Mouse (Mus musculus) kidney, embryonic 14.5 days (tissue): ENCODE measurements around the gene Mcoln2. TPM values are rescaled to one million over a fixed set of nuclear protein-coding genes. Genes with fewer than 3 reads are reported as not detected.

Source experiments
- ATAC-seq: fragments of 200-750 bp; cut with Nextera tagmentation; 2 replicates; pipeline ENCODE4 v1.8.0; 2017; ENCODE audit warnings: moderate number of reproducible peaks, mild to moderate bottlenecking, moderate TSS enrichment, moderate library complexity; ENCODE audit not compliant: low FRiP score, low TSS enrichment
- H3K27ac ChIP-seq: fragments of 300-500 bp; sonication (generic); 2 replicates; pipeline ENCODE4 v1.5.1; 2014; ENCODE audit warnings: low read depth, mild to moderate bottlenecking, low read length, moderate library complexity, mixed read lengths
- H3K27me3 ChIP-seq: fragments of 300-500 bp; sonication (generic); 2 replicates; pipeline ENCODE4 v1.6.1; 2014; ENCODE audit warnings: mild to moderate bottlenecking, low read length; ENCODE audit not compliant: control insufficient read depth, insufficient read depth
- H3K36me3 ChIP-seq: fragments of 300-500 bp; sonication (generic); 2 replicates; pipeline ENCODE4 v1.6.1; 2014; ENCODE audit warnings: low read length, mixed read lengths; ENCODE audit not compliant: control insufficient read depth, insufficient read depth
- H3K4me1 ChIP-seq: fragments of 300-500 bp; sonication (generic); 2 replicates; pipeline ENCODE4 v1.6.1; 2014; ENCODE audit warnings: low read length, mixed read lengths; ENCODE audit not compliant: control insufficient read depth, insufficient read depth
- H3K4me2 ChIP-seq: fragments of 300-500 bp; sonication (generic); replicated peaks from 2 replicates; pipeline ENCODE4 v1.6.1; 2014; ENCODE audit warnings: low read depth, mild to moderate bottlenecking, low read length
- H3K4me3 ChIP-seq: fragments of 300-500 bp; sonication (generic); 2 replicates; pipeline ENCODE4 v1.5.1; 2014; ENCODE audit warnings: mild to moderate bottlenecking, low read length
- H3K9ac ChIP-seq: fragments of 300-500 bp; sonication (generic); 2 replicates; pipeline ENCODE4 v1.6.1; 2014; ENCODE audit warnings: low read depth, mild to moderate bottlenecking, low read length, moderate library complexity
- H3K9me3 ChIP-seq: fragments of 300-500 bp; sonication (generic); 2 replicates; pipeline ENCODE4 v1.6.1; 2016; ENCODE audit warnings: low read length; ENCODE audit not compliant: control insufficient read depth
- WGBS: fragments of 180-500 bp; shearing (Covaris S2); extraction: QIAGEN DNeasy Blood & Tissue Kit; methylation state at CpG from one replicate; pipeline ENCODE4 v1.1.7; 2014; 5-methylcytosine and 5-hydroxymethylcytosine counted together
- polyA plus RNA-seq: library from polyadenylated mRNA; unstranded; fragments of >200 nt; fragmentation: Nextera tagmentation; extraction: Ambion mirVana; gene quantifications from 2 replicates; pipeline ENCODE4 v1.2.1, GENCODE M21; 2014

The Mcoln2 gene
- polyA plus RNA-seq, 1 experiment from 2014 or later = 1.1 TPM

DNA sequence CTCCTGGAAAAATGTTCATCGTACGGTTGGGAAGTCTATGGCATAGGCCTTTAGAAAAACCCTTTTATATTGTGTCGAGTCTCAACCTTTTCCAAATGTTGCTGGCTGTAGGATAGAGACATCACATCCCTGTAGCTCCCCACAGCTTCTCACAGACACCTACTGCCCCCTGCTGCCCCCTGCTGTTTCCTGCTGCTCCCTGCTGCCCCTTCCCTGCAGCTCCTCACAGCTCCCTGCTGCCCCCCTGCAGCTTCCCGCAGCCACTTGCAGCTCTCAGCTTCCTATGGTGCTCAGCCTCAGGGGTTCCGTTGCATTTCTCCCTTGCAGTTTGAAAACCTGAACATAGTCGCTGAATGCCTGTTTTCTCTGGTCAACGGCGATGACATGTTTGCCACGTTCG, 40.3 kb downstream of the Mcoln2 start:
- 76% methylated on average over 10 of the region's 10 CpGs for WGBS
- H3K9ac ChIP-seq = no peak overlapping the region
- no peaks in the 10 kb centered on the region for H3K36me3 ChIP-seq
- no peaks in the 10 kb centered on the region for H3K27me3 ChIP-seq
- H3K4me2 ChIP-seq = no peak overlapping the region
- no peak overlapping the region for H3K4me3 ChIP-seq
- ATAC-seq = no peak
- no peaks in the 10 kb centered on the region for H3K9me3 ChIP-seq
- H3K27ac ChIP-seq = no peak overlapping the region
- no peaks in the 10 kb centered on the region for H3K4me1 ChIP-seq

GRCm38 (mm10) chr3:146192507-146192906, 42.9 kb downstream of the Mcoln2 start:
- Histone ChIP-seq H3K4me1 (no peaks in the 10 kb centered on the region), H3K9ac (no peak overlapping the region), H3K4me3 (no peak overlapping the region), H3K9me3 (no peaks in the 10 kb centered on the region), H3K27ac (no peak overlapping the region), H3K36me3 (no peaks in the 10 kb centered on the region), H3K27me3 (no peaks in the 10 kb centered on the region), H3K4me2 (no peak overlapping the region)
- no peak for ATAC-seq
- WGBS = 84% methylated on average over 1 of the region's 1 CpGs

GRCm38 (mm10) chr3:146195153-146195552, 45.5 kb downstream of the Mcoln2 start:
- H3K9ac ChIP-seq = no peak overlapping the region
- WGBS = 79% methylated on average over 5 of the region's 5 CpGs
- 0 out of 2 replicates have a peak, but pooled peaks cover 4% of the 10 kb centered on the region for H3K4me1 ChIP-seq
- H3K36me3 ChIP-seq = no peaks in the 10 kb centered on the region
- no peaks in the 10 kb centered on the region for H3K27me3 ChIP-seq
- no peak for ATAC-seq
- H3K27ac ChIP-seq = no peak overlapping the region
- H3K9me3 ChIP-seq = no peaks in the 10 kb centered on the region
- no peak overlapping the region for H3K4me3 ChIP-seq
- H3K4me2 ChIP-seq = no peak overlapping the region

DNA sequence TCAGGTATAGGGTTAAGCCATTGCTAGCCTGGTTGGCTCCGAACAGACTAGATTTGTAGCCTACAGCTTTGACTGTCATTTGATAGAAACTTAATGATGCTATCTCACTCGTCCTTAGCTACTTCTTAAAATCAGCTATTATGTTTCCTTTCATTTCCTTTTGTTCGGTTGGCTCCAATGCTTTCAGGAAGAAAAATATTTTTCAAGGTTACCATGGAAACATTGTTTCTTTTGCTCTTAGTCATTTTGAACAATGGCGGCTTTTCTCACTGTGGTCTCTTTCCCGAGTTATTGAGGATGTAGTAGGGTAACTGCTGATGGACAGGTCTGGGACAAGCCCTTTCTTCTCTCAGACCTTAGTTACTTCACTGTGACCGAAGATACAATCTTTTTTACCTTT, 46.7 kb downstream of the Mcoln2 start:
- Histone ChIP-seq H3K27me3 (no peaks in the 10 kb centered on the region), H3K4me3 (no peak overlapping the region), H3K27ac (no peak overlapping the region), H3K4me2 (no peak overlapping the region), H3K4me1 (0 out of 2 replicates have a peak, but pooled peaks cover 4% of the 10 kb centered on the region), H3K36me3 (no peaks in the 10 kb centered on the region), H3K9me3 (no peaks in the 10 kb centered on the region), H3K9ac (no peak overlapping the region)
- ATAC-seq = no peak
- 41% methylated on average over 6 of the region's 6 CpGs for WGBS

GRCm38 (mm10) chr3:146196780-146197743, 47.4 kb downstream of the Mcoln2 start:
- no peak overlapping the region for H3K4me2 ChIP-seq
- no peak overlapping the region for H3K9ac ChIP-seq
- 0 out of 2 replicates have a peak, but pooled peaks cover 4% of the 10 kb centered on the region for H3K4me1 ChIP-seq
- H3K36me3 ChIP-seq = no peaks in the 10 kb centered on the region
- no peaks in the 10 kb centered on the region for H3K27me3 ChIP-seq
- H3K9me3 ChIP-seq = no peaks in the 10 kb centered on the region
- H3K27ac ChIP-seq = no peak overlapping the region
- ATAC-seq = no peak
- H3K4me3 ChIP-seq = no peak overlapping the region
- WGBS = 67% methylated on average over 17 of the region's 17 CpGs

- Histone ChIP-seq H3K36me3 (no peaks in the 10 kb centered on the region), H3K27me3 (no peaks in the 10 kb centered on the region), H3K4me1 (0 out of 2 replicates have a peak, but pooled peaks cover 4% of the 10 kb centered on the region), H3K4me2 (no peak overlapping the region), H3K4me3 (no peak overlapping the region), H3K27ac (no peak overlapping the region), H3K9ac (no peak overlapping the region), H3K9me3 (no peaks in the 10 kb centered on the region)
- WGBS = 88% methylated on average over 12 of the region's 12 CpGs
- no peak for ATAC-seq
Measured at GRCm38 (mm10) chr3:146197785-146198184, 48.2 kb downstream of the Mcoln2 start.

DNA sequence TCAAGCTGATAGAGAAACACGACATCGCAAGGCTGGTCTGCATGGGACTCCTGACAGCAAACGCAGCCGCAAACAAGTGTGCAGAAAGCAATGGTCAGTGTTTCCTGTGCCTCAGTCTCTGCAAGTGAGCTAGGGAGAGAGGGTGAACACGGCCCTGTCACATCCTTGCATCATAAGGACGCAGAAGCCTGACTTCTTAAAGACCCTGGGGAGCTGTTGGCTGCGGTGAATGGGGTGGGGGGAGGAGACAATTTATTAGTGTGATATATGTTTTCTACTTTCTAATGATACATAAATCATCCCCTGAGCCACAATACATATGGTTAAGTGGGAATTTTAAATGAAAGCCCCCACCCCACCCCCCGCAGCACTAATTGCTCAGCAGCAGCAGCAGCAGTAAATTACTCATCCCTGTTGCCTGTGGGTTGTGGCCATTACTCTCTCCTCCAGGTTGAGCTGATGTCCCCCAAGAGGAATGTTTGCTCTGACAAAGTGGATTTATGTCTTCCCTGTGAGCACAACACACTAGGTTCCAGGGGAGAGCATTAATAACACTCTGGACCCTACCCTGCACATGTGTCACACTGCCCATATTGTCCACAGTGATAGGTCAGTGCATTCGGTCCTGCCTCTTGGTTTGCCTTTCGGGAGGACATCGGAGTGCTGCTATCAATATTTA, 49.3 kb downstream of the Mcoln2 start:
- ATAC-seq = peak; percentile 80; the same call in 1 of the 2 replicates
- H3K36me3 ChIP-seq = no peaks in the 10 kb centered on the region

GRCm38 (mm10) chr3:146199486-146199885, 49.9 kb downstream of the Mcoln2 start:
- ATAC-seq = no peak
- WGBS = 50% methylated on average over 3 of the region's 3 CpGs
- H3K27me3 ChIP-seq = no peaks in the 10 kb centered on the region

More for the DNA sequence above, 49.3 kb downstream of the Mcoln2 start:
- Histone ChIP-seq H3K9me3 (no peaks in the 10 kb centered on the region), H3K4me1 (0 out of 2 replicates have a peak, but pooled peaks cover 4% of the 10 kb centered on the region), H3K27ac (no peak overlapping the region), H3K4me3 (no peak overlapping the region), H3K4me2 (no peak overlapping the region), H3K27me3 (no peaks in the 10 kb centered on the region), H3K9ac (no peak overlapping the region)
- WGBS = 39% methylated on average over 11 of the region's 11 CpGs

GRCm38 (mm10) chr3:146204375-146204774, 54.7 kb downstream of the Mcoln2 start:
- no peak for ATAC-seq
- Histone ChIP-seq H3K4me2 (no peak overlapping the region), H3K27me3 (no peaks in the 10 kb centered on the region), H3K4me1 (0 out of 2 replicates have a peak, but pooled peaks cover under 1% of the 10 kb centered on the region), H3K36me3 (no peaks in the 10 kb centered on the region), H3K9ac (no peak overlapping the region), H3K27ac (no peak overlapping the region), H3K9me3 (no peaks in the 10 kb centered on the region), H3K4me3 (no peak overlapping the region)
- WGBS = 51% methylated on average over 2 of the region's 2 CpGs

More at GRCm38 (mm10) chr3:146199486-146199885, 49.9 kb downstream of the Mcoln2 start:
- no peak overlapping the region for H3K9ac ChIP-seq
- H3K4me1 ChIP-seq = 0 out of 2 replicates have a peak, but pooled peaks cover 4% of the 10 kb centered on the region
- H3K4me3 ChIP-seq = no peak overlapping the region
- no peaks in the 10 kb centered on the region for H3K9me3 ChIP-seq
- H3K27ac ChIP-seq = no peak overlapping the region
- no peaks in the 10 kb centered on the region for H3K36me3 ChIP-seq
- H3K4me2 ChIP-seq = no peak overlapping the region
